Mouse (Mus musculus): ENCODE measurements around the gene Rab38. TPM values are rescaled to one million over a fixed set of nuclear protein-coding genes. Genes with fewer than 3 reads are reported as not detected.

Rab38 gene
- polyA plus RNA-seq, 1 experiment from 2014 or later, result 2.0 TPM

- Histone ChIP-seq H3K4me3 (no peak overlapping the region), H3K9ac (no peak overlapping the region), H3K27ac (replicated peaks) (no peak overlapping the region), H3K36me3 (no peaks in the 10 kb centered on the region), H3K9me3 (no peaks in the 10 kb centered on the region), H3K4me2 (no peak overlapping the region), H3K4me1 (replicated peaks) (no peaks in the 10 kb centered on the region), H3K27me3 (no peaks in the 10 kb centered on the region)
- ATAC-seq (ENCODE audit: low FRiP score, low read depth), result no peak
- 76% methylated on average over 2 of the region's 2 CpGs for WGBS
Measured at GRCm38 (mm10) chr7:88445320-88445903, 15.3 kb downstream of the Rab38 start.

GRCm38 (mm10) chr7:88453234-88453633 is 23.2 kb downstream of the Rab38 start:
- Histone ChIP-seq H3K4me3 (no peak overlapping the region), H3K4me2 (no peak overlapping the region), H3K27ac (replicated peaks) (no peak overlapping the region), H3K4me1 (replicated peaks) (no peaks in the 10 kb centered on the region), H3K36me3 (no peaks in the 10 kb centered on the region), H3K9ac (no peak overlapping the region), H3K9me3 (no peaks in the 10 kb centered on the region), H3K27me3 (no peaks in the 10 kb centered on the region)
- WGBS, result 63% methylated on average over 1 of the region's 1 CpGs
- no peak for ATAC-seq (ENCODE audit: low FRiP score, low read depth)

- 84% methylated on average over 3 of the region's 3 CpGs for WGBS
- H3K36me3 ChIP-seq, result no peaks in the 10 kb centered on the region
- no peak overlapping the region for H3K4me2 ChIP-seq
- no peaks in the 10 kb centered on the region for H3K9me3 ChIP-seq
- H3K9ac ChIP-seq, result no peak overlapping the region
- H3K4me3 ChIP-seq, result no peak overlapping the region
- H3K27ac ChIP-seq (replicated peaks), result no peak overlapping the region
- no peak for ATAC-seq (ENCODE audit: low FRiP score, low read depth)
- H3K27me3 ChIP-seq, result no peaks in the 10 kb centered on the region
- H3K4me1 ChIP-seq (replicated peaks), result no peaks in the 10 kb centered on the region
Measured at GRCm38 (mm10) chr7:88457827-88458226, 27.8 kb downstream of the Rab38 start.

- H3K4me2 ChIP-seq, result no peak overlapping the region
- no peak for ATAC-seq (ENCODE audit: low FRiP score, low read depth)
- WGBS, result 68% methylated on average over 3 of the region's 3 CpGs
Measured at GRCm38 (mm10) chr7:88467754-88468153, 37.7 kb downstream of the Rab38 start.

GRCm38 (mm10) chr7:88482110-88482619 is 52.1 kb downstream of the Rab38 start:
- Histone ChIP-seq H3K4me3 (no peak overlapping the region), H3K4me2 (no peak overlapping the region), H3K9ac (no peak overlapping the region), H3K27ac (replicated peaks) (no peak overlapping the region), H3K4me1 (replicated peaks) (no peaks in the 10 kb centered on the region), H3K9me3 (no peaks in the 10 kb centered on the region), H3K27me3 (no peaks in the 10 kb centered on the region), H3K36me3 (no peaks in the 10 kb centered on the region)
- no peak for ATAC-seq (ENCODE audit: low FRiP score, low read depth)
- WGBS, result 91% methylated on average over 7 of the region's 7 CpGs

More at GRCm38 (mm10) chr7:88467754-88468153, 37.7 kb downstream of the Rab38 start:
- Histone ChIP-seq H3K27me3 (no peaks in the 10 kb centered on the region), H3K36me3 (no peaks in the 10 kb centered on the region), H3K9me3 (no peaks in the 10 kb centered on the region), H3K4me1 (replicated peaks) (no peaks in the 10 kb centered on the region), H3K4me3 (no peak overlapping the region), H3K27ac (replicated peaks) (no peak overlapping the region), H3K9ac (no peak overlapping the region)

- ATAC-seq (ENCODE audit: low FRiP score, low read depth), result no peak
Measured at GRCm38 (mm10) chr7:88482628-88483027, 52.6 kb downstream of the Rab38 start.

GRCm38 (mm10) chr7:88491020-88491419 is 60.9 kb downstream of the Rab38 start:
- WGBS, result 2% methylated on average over 2 of the region's 2 CpGs
- ATAC-seq (ENCODE audit: low FRiP score, low read depth), result no peak
- H3K27ac ChIP-seq (replicated peaks), result no peak overlapping the region
- H3K9me3 ChIP-seq, result no peaks in the 10 kb centered on the region
- H3K9ac ChIP-seq, result no peak overlapping the region
- H3K27me3 ChIP-seq, result no peaks in the 10 kb centered on the region
- H3K4me2 ChIP-seq, result no peak overlapping the region
- no peaks in the 10 kb centered on the region for H3K4me1 ChIP-seq (replicated peaks)
- H3K4me3 ChIP-seq, result no peak overlapping the region
- H3K36me3 ChIP-seq, result no peaks in the 10 kb centered on the region

More at GRCm38 (mm10) chr7:88482628-88483027, 52.6 kb downstream of the Rab38 start:
- no peak overlapping the region for H3K4me2 ChIP-seq
- H3K4me3 ChIP-seq, result no peak overlapping the region
- no peaks in the 10 kb centered on the region for H3K27me3 ChIP-seq
- no peaks in the 10 kb centered on the region for H3K9me3 ChIP-seq
- 80% methylated on average over 7 of the region's 7 CpGs for WGBS
- no peak overlapping the region for H3K9ac ChIP-seq
- H3K27ac ChIP-seq (replicated peaks), result no peak overlapping the region
- no peaks in the 10 kb centered on the region for H3K36me3 ChIP-seq
- no peaks in the 10 kb centered on the region for H3K4me1 ChIP-seq (replicated peaks)

GRCm38 (mm10) chr7:88502217-88502817 is 72.2 kb downstream of the Rab38 start:
- 93% methylated on average over 5 of the region's 5 CpGs for WGBS
- Histone ChIP-seq H3K36me3 (no peaks in the 10 kb centered on the region), H3K27ac (replicated peaks) (no peak overlapping the region), H3K9me3 (no peaks in the 10 kb centered on the region), H3K27me3 (no peaks in the 10 kb centered on the region), H3K4me2 (no peak overlapping the region), H3K4me3 (no peak overlapping the region), H3K9ac (no peak overlapping the region), H3K4me1 (replicated peaks) (no peaks in the 10 kb centered on the region)
- no peak for ATAC-seq (ENCODE audit: low FRiP score, low read depth)

GRCm38 (mm10) chr7:88509748-88510147 is 79.7 kb downstream of the Rab38 start:
- Histone ChIP-seq H3K4me1 (replicated peaks) (no peaks in the 10 kb centered on the region), H3K9me3 (no peaks in the 10 kb centered on the region), H3K27me3 (no peaks in the 10 kb centered on the region), H3K9ac (no peak overlapping the region), H3K4me2 (no peak overlapping the region), H3K4me3 (no peak overlapping the region), H3K27ac (replicated peaks) (no peak overlapping the region), H3K36me3 (no peaks in the 10 kb centered on the region)
- WGBS, result 88% methylated on average over 2 of the region's 2 CpGs
- ATAC-seq (ENCODE audit: low FRiP score, low read depth), result no peak

- Histone ChIP-seq H3K36me3 (no peaks in the 10 kb centered on the region), H3K4me2 (no peak overlapping the region), H3K27me3 (no peaks in the 10 kb centered on the region), H3K4me1 (replicated peaks) (no peaks in the 10 kb centered on the region), H3K9ac (no peak overlapping the region), H3K27ac (replicated peaks) (no peak overlapping the region), H3K9me3 (no peaks in the 10 kb centered on the region), H3K4me3 (no peak overlapping the region)
- ATAC-seq (ENCODE audit: low FRiP score, low read depth), result no peak
- whole genome bisulfite sequencing, result 79% methylated on average over 1 of the region's 1 CpGs
Measured at GRCm38 (mm10) chr7:88522481-88522880, 92.4 kb downstream of the Rab38 start.

GRCm38 (mm10) chr7:88527100-88527671 is 97.1 kb downstream of the Rab38 start:
- H3K9ac ChIP-seq, result no peak overlapping the region
- H3K4me1 ChIP-seq (replicated peaks), result no peaks in the 10 kb centered on the region
- H3K36me3 ChIP-seq, result no peaks in the 10 kb centered on the region
- H3K27me3 ChIP-seq, result no peaks in the 10 kb centered on the region
- H3K9me3 ChIP-seq, result no peaks in the 10 kb centered on the region
- no peak overlapping the region for H3K27ac ChIP-seq (replicated peaks)
- H3K4me2 ChIP-seq, result no peak overlapping the region
- ATAC-seq (ENCODE audit: low FRiP score, low read depth), result no peak
- H3K4me3 ChIP-seq, result no peak overlapping the region
- WGBS, result 71% methylated on average over 1 of the region's 1 CpGs

GRCm38 (mm10) chr7:88536127-88536531 is 106.1 kb downstream of the Rab38 start:
- Histone ChIP-seq H3K9ac (no peak overlapping the region), H3K9me3 (no peaks in the 10 kb centered on the region), H3K4me3 (no peak overlapping the region), H3K36me3 (no peaks in the 10 kb centered on the region), H3K4me2 (no peak overlapping the region), H3K27me3 (no peaks in the 10 kb centered on the region), H3K4me1 (replicated peaks) (no peaks in the 10 kb centered on the region), H3K27ac (replicated peaks) (no peak overlapping the region)
- ATAC-seq (ENCODE audit: low FRiP score, low read depth), result no peak
